Comparison of ENCODE assay signal across 24 mouse cellular contexts in genomic region chr12:73821176-73821575, GRCm38 (mm10).
DNase-seq lines count a peak whose midpoint lies in the region; ATAC-seq and TF ChIP-seq lines count a peak whose summit lies in the region.
"Had no signal": no experiment of that assay in that cellular context is flagged by ENCODE, and none has a peak within 500 bp of the region (broad histone marks: within the 10 kb centered on the region; RNA-seq: fewer than 3 reads in every experiment).

No protein-coding gene starts in this region.

- no peak overlapping the region for H3K4me2 ChIP-seq in kidney, embryonic 14.5 days (replicated peaks; ENCODE audit: low read depth, low read length)
- H3K4me2 ChIP-seq in kidney, embryonic 16.5 days (replicated peaks; ENCODE audit: low read depth, low read length) = no peak overlapping the region
- no peak overlapping the region for H3K4me2 ChIP-seq in midbrain, embryonic 11.5 days
- no peak overlapping the region for H3K4me2 ChIP-seq in midbrain, embryonic 15.5 days
- H3K4me2 ChIP-seq: embryonic facial prominence, embryonic 12.5 days; forebrain, embryonic 13.5 days; forebrain, embryonic 15.5 days had no signal

- no peak overlapping the region for H3K9ac ChIP-seq in kidney, embryonic 14.5 days (ENCODE audit: low read depth, low read length)
- no peak overlapping the region for H3K9ac ChIP-seq in kidney, embryonic 16.5 days (replicated peaks; ENCODE audit: low read length)
- no peak overlapping the region for H3K9ac ChIP-seq in midbrain, embryonic 11.5 days (ENCODE audit: low read length)
- H3K9ac ChIP-seq in midbrain, embryonic 15.5 days = no peak overlapping the region
- H3K9ac ChIP-seq: embryonic facial prominence, embryonic 12.5 days; forebrain, embryonic 13.5 days; forebrain, embryonic 15.5 days had no signal

- no peak overlapping the region for H3K27ac ChIP-seq in kidney, embryonic 14.5 days (ENCODE audit: low read depth, low read length)
- no peak overlapping the region for H3K27ac ChIP-seq in kidney, adult 2 months (ENCODE audit: insufficient read depth, low read depth, low read length)
- H3K27ac ChIP-seq in kidney, embryonic 16.5 days (ENCODE audit: low read length) = no peak overlapping the region
- no peak overlapping the region for H3K27ac ChIP-seq in midbrain, embryonic 11.5 days (ENCODE audit: low read depth, low read length)
- no peak overlapping the region for H3K27ac ChIP-seq in midbrain, embryonic 15.5 days
- H3K27ac ChIP-seq: embryonic facial prominence, embryonic 10.5 days; embryonic facial prominence, embryonic 12.5 days; forebrain, embryonic 13.5 days; forebrain, embryonic 15.5 days had no signal

- no peak for TF ChIP-seq POLR2A in kidney, adult 2 months (IDR thresholded peaks at IDR 0.05; ENCODE audit: low read depth, low read length)

- no peak for TF ChIP-seq CTCF in kidney, adult 2 months (conservative IDR thresholded peaks at IDR 0.05; ENCODE audit: insufficient read depth, insufficient read length, low read depth, low read length)

- peak; percentile 85; the same call in 1 of the 2 replicates for ATAC-seq in kidney, embryonic 14.5 days (ENCODE audit: low FRiP score, low TSS enrichment)
- ATAC-seq in kidney, embryonic 16.5 days (ENCODE audit: low FRiP score, low TSS enrichment) = peak; percentile 59; the same call in 1 of the 2 replicates
- ATAC-seq in midbrain, embryonic 11.5 days (ENCODE audit: low FRiP score) = no peak
- no peak for ATAC-seq in midbrain, embryonic 15.5 days (replicated peaks)
- ATAC-seq: activated CD4-positive, CD25-positive, alpha-beta regulatory T cell, adult 4 months; CD4-positive, CD25-positive, alpha-beta regulatory T cell, adult 4 months; forebrain, embryonic 13.5 days; forebrain, embryonic 15.5 days; Patski had no signal

- no peak overlapping the region for H3K4me3 ChIP-seq in kidney, embryonic 14.5 days (ENCODE audit: low read length)
- no peak overlapping the region for H3K4me3 ChIP-seq in kidney, adult 2 months (ENCODE audit: insufficient read depth, low read depth, low read length)
- H3K4me3 ChIP-seq in kidney, embryonic 16.5 days (ENCODE audit: low read length) = no peak overlapping the region
- no peak overlapping the region for H3K4me3 ChIP-seq in midbrain, embryonic 11.5 days (ENCODE audit: low read depth, low read length)
- no peak overlapping the region for H3K4me3 ChIP-seq in midbrain, embryonic 15.5 days
- H3K4me3 ChIP-seq: embryonic facial prominence, embryonic 10.5 days; embryonic facial prominence, embryonic 12.5 days; forebrain, embryonic 13.5 days; forebrain, embryonic 15.5 days had no signal

- 51% methylated on average over 4 of the region's 4 CpGs for WGBS in kidney, embryonic 14.5 days
- 56% methylated on average over 4 of the region's 4 CpGs for WGBS in kidney, adult 2 months
- 40% methylated on average over 4 of the region's 4 CpGs for WGBS in kidney, embryonic 16.5 days
- WGBS in midbrain, embryonic 11.5 days = 85% methylated on average over 4 of the region's 4 CpGs
- 87% methylated on average over 4 of the region's 4 CpGs for WGBS in midbrain, embryonic 15.5 days

- H3K9me3 ChIP-seq in kidney, embryonic 14.5 days (ENCODE audit: control insufficient read depth, low read length) = no peaks in the 10 kb centered on the region
- no peaks in the 10 kb centered on the region for H3K9me3 ChIP-seq in kidney, embryonic 16.5 days (ENCODE audit: low read length)
- no peaks in the 10 kb centered on the region for H3K9me3 ChIP-seq in midbrain, embryonic 11.5 days (ENCODE audit: control insufficient read depth, low read length)
- H3K9me3 ChIP-seq in midbrain, embryonic 15.5 days = no peaks in the 10 kb centered on the region
- H3K9me3 ChIP-seq: embryonic facial prominence, embryonic 10.5 days; embryonic facial prominence, embryonic 12.5 days; forebrain, embryonic 13.5 days; forebrain, embryonic 15.5 days; G1E had no signal

- DNase-seq in kidney, adult 2 months = no peak
- no peak for DNase-seq in kidney, adult 9 months
- DNase-seq in midbrain, embryonic 11.5 days (ENCODE audit: low spot score, missing footprints) = peak; percentile 75
- DNase-seq: adrenal gland, adult 8-10 months; adrenal gland, postnatal 14 days; adrenal gland, postnatal 36 days; B cell, adult 2 months; cerebellum, adult 11-12 months; cerebellum, adult 2 months; cerebellum, adult 9-10 months; cerebellum, postnatal 10 days; cerebellum, postnatal 25 days had no signal

- no peaks in the 10 kb centered on the region for H3K27me3 ChIP-seq in kidney, embryonic 14.5 days (ENCODE audit: control insufficient read depth, insufficient read depth, low read length)
- H3K27me3 ChIP-seq in kidney, adult 2 months (replicated peaks; ENCODE audit: control insufficient read depth, insufficient read depth, low read length) = no peaks in the 10 kb centered on the region
- H3K27me3 ChIP-seq in kidney, embryonic 16.5 days (ENCODE audit: insufficient read depth, low read length) = no peaks in the 10 kb centered on the region
- no peaks in the 10 kb centered on the region for H3K27me3 ChIP-seq in midbrain, embryonic 11.5 days (ENCODE audit: control insufficient read depth, insufficient read depth, low read length)
- no peaks in the 10 kb centered on the region for H3K27me3 ChIP-seq in midbrain, embryonic 15.5 days (replicated peaks)
- H3K27me3 ChIP-seq: CH12.LX; embryonic facial prominence, embryonic 12.5 days; forebrain, embryonic 13.5 days; forebrain, embryonic 15.5 days; Patski had no signal

- H3K36me3 ChIP-seq in kidney, embryonic 14.5 days (ENCODE audit: control insufficient read depth, insufficient read depth, low read length) = no peaks in the 10 kb centered on the region
- no peaks in the 10 kb centered on the region for H3K36me3 ChIP-seq in kidney, adult 2 months (ENCODE audit: control insufficient read depth, insufficient read depth, low read length)
- no peaks in the 10 kb centered on the region for H3K36me3 ChIP-seq in kidney, embryonic 16.5 days (ENCODE audit: insufficient read depth, low read length)
- no peaks in the 10 kb centered on the region for H3K36me3 ChIP-seq in midbrain, embryonic 11.5 days (ENCODE audit: control insufficient read depth, insufficient read depth, low read length)
- no peaks in the 10 kb centered on the region for H3K36me3 ChIP-seq in midbrain, embryonic 15.5 days (replicated peaks)
- H3K36me3 ChIP-seq: embryonic facial prominence, embryonic 10.5 days; embryonic facial prominence, embryonic 12.5 days; forebrain, embryonic 15.5 days; G1E had no signal

- no peaks in the 10 kb centered on the region for H3K4me1 ChIP-seq in kidney, embryonic 14.5 days (ENCODE audit: control insufficient read depth, insufficient read depth, low read length)
- H3K4me1 ChIP-seq in kidney, adult 2 months (ENCODE audit: control insufficient read depth, insufficient read depth, low read length) = no peaks in the 10 kb centered on the region
- H3K4me1 ChIP-seq in kidney, embryonic 16.5 days (ENCODE audit: insufficient read depth, low read length) = peaks cover 2% of the 10 kb centered on the region
- no peaks in the 10 kb centered on the region for H3K4me1 ChIP-seq in midbrain, embryonic 11.5 days (ENCODE audit: control insufficient read depth, insufficient read depth, low read length)
- H3K4me1 ChIP-seq in midbrain, embryonic 15.5 days = no peaks in the 10 kb centered on the region
- H3K4me1 ChIP-seq: embryonic facial prominence, embryonic 10.5 days; embryonic facial prominence, embryonic 12.5 days; forebrain, embryonic 13.5 days; forebrain, embryonic 15.5 days had no signal

Comparison
In these comparisons a context has a peak if more than half of its experiments do, and no peak if none do; other contexts are left out.
1. ATAC-seq: peak in kidney, embryonic 14.5 days (single experiment) and kidney, embryonic 16.5 days (single experiment); none in midbrain, embryonic 11.5 days (single experiment) and midbrain, embryonic 15.5 days (single experiment).